Mouse (Mus musculus) MEL (cell line): Measurements from ENCODE around the gene Elmsan1. TPM values are rescaled to one million over a fixed set of nuclear protein-coding genes. Genes with fewer than 3 reads are reported as not detected.

Experiments used
- DNase-seq: peaks from one replicate; pipeline ENCODE4 v3.0.0; 2011; ENCODE audit warnings: low read depth, low spot score
- H3K27ac ChIP-seq: 2 replicates; pipeline ENCODE4 v1.5.1; 2012; ENCODE audit warnings: low read depth, mild to moderate bottlenecking, control low read depth, low read length, moderate library complexity; ENCODE audit not compliant: control insufficient read depth
- H3K27me3 ChIP-seq, 2 experiments: fragments of 150-350 bp in 1 of 2; sonication (generic) in 1 of 2; 2 replicates each; pipeline ENCODE4 v1.6.1; 2012; ENCODE audit warnings: low read length in 2 of 2, mild to moderate bottlenecking in 2 of 2, improper control_type of control experiment in 1 of 2, moderate library complexity in 1 of 2; ENCODE audit not compliant: insufficient read depth in 2 of 2, control insufficient read depth in 1 of 2
- H3K36me3 ChIP-seq, 2 experiments: 2 replicates each; pipeline ENCODE4 v1.6.1; 2012 to 2014; ENCODE audit warnings: low read length in 2 of 2, improper control_type of control experiment in 1 of 2, inconsistent platforms in 1 of 2, mild to moderate bottlenecking in 1 of 2; ENCODE audit not compliant: insufficient read depth in 2 of 2, control insufficient read depth in 1 of 2
- H3K4me1 ChIP-seq, 2 experiments: fragments of 150-350 bp in 1 of 2; sonication (generic) in 1 of 2; 2 replicates each; pipeline ENCODE4 v1.6.1; 2012; ENCODE audit warnings: low read length in 2 of 2, improper control_type of control experiment in 1 of 2, mild to moderate bottlenecking in 1 of 2; ENCODE audit not compliant: insufficient read depth in 2 of 2, control insufficient read depth in 1 of 2
- H3K4me3 ChIP-seq, 2 experiments: fragments of 150-350 bp in 1 of 2; sonication (generic) in 1 of 2; 2 replicates each; pipeline ENCODE4 v1.5.1; 2012; ENCODE audit warnings: low read depth in 2 of 2, low read length in 2 of 2, mild to moderate bottlenecking in 2 of 2, moderate library complexity in 2 of 2, control low read depth in 1 of 2, improper control_type of control experiment in 1 of 2; ENCODE audit not compliant: control insufficient read depth in 1 of 2, insufficient read depth in 1 of 2
- H3K79me2 ChIP-seq: 2 replicates; pipeline ENCODE4 v1.6.1; 2012; ENCODE audit warnings: mild to moderate bottlenecking, low read length, moderate library complexity; ENCODE audit not compliant: control insufficient read depth, poor library complexity, insufficient read depth
- H3K9ac ChIP-seq: 2 replicates; pipeline ENCODE4 v1.6.1; 2012; ENCODE audit warnings: low read depth, mild to moderate bottlenecking, control low read depth, low read length, moderate library complexity; ENCODE audit not compliant: control insufficient read depth, poor library complexity, severe bottlenecking
- H3K9me3 ChIP-seq: fragments of 150-350 bp; sonication (generic); replicated peaks from 2 replicates; pipeline ENCODE4 v1.6.1; 2012; ENCODE audit warnings: mild to moderate bottlenecking, low read length, improper control_type of control experiment, moderate library complexity; ENCODE audit not compliant: insufficient read depth
- BHLHE40 ChIP-seq: IDR thresholded peaks from 2 replicates; pipeline ENCODE4 v1.6.1; 2012; ENCODE audit warnings: low read depth, mild to moderate bottlenecking, inconsistent platforms, low read length, improper control_type of control experiment, borderline replicate concordance
- CHD1 ChIP-seq: IDR thresholded peaks from 2 replicates; pipeline ENCODE4 v1.6.1; 2012; ENCODE audit warnings: low read depth, mild to moderate bottlenecking, inconsistent platforms, low read length, improper control_type of control experiment
- CTCF ChIP-seq, 3 experiments: IDR thresholded peaks in 2 of 3; conservative IDR thresholded peaks in 1 of 3; 2 replicates each; pipeline ENCODE4 v1.5.1; 2011 to 2012; ENCODE audit warnings: low read length in 3 of 3, low read depth in 2 of 3, mild to moderate bottlenecking in 2 of 3, improper control_type of control experiment in 1 of 3, inconsistent platforms in 1 of 3, mixed read lengths in 1 of 3, moderate library complexity in 1 of 3; ENCODE audit not compliant: control insufficient read depth in 1 of 3, insufficient read depth in 1 of 3, poor library complexity in 1 of 3, severe bottlenecking in 1 of 3
- E2F4 ChIP-seq: IDR thresholded peaks from 2 replicates; pipeline ENCODE4 v1.6.1; 2011; ENCODE audit warnings: low read depth, low read length, improper control_type of control experiment, borderline replicate concordance
- ELF1 ChIP-seq: IDR thresholded peaks from 2 replicates; pipeline ENCODE4 v1.6.1; 2014; ENCODE audit warnings: low read depth, mild to moderate bottlenecking, inconsistent platforms, low read length, improper control_type of control experiment, moderate library complexity
- EP300 ChIP-seq, 2 experiments: IDR thresholded peaks; 2 replicates each; pipeline ENCODE4 v1.6.1; 2011; ENCODE audit warnings: improper control_type of control experiment in 2 of 2, low read length in 2 of 2, low read depth in 1 of 2, mild to moderate bottlenecking in 1 of 2
- ETS1 ChIP-seq: IDR thresholded peaks from 2 replicates; pipeline ENCODE4 v1.6.1; 2012; ENCODE audit warnings: low read depth, mild to moderate bottlenecking, inconsistent platforms, low read length, improper control_type of control experiment, moderate library complexity
- GABPA ChIP-seq: IDR thresholded peaks from 2 replicates; pipeline ENCODE4 v1.6.1; 2012; ENCODE audit warnings: low read depth, mild to moderate bottlenecking, inconsistent platforms, low read length, improper control_type of control experiment, moderate library complexity
- GATA1 ChIP-seq: IDR thresholded peaks from 2 replicates; pipeline ENCODE4 v1.6.1; 2011; ENCODE audit warnings: low read depth, low read length, improper control_type of control experiment
- MAFK ChIP-seq: IDR thresholded peaks from 2 replicates; pipeline ENCODE4 v1.6.1; 2011; ENCODE audit warnings: low read depth, mild to moderate bottlenecking, low read length, improper control_type of control experiment, borderline replicate concordance
- MAX ChIP-seq: IDR thresholded peaks from 2 replicates; pipeline ENCODE4 v1.6.1; 2011; ENCODE audit warnings: low read length, improper control_type of control experiment
- MAZ ChIP-seq: IDR thresholded peaks from 2 replicates; pipeline ENCODE4 v1.6.1; 2012; ENCODE audit warnings: low read depth, mild to moderate bottlenecking, inconsistent platforms, low read length, improper control_type of control experiment
- MEF2A ChIP-seq: IDR thresholded peaks from 2 replicates; pipeline ENCODE4 v1.6.1; 2014; ENCODE audit warnings: low read depth, mild to moderate bottlenecking, inconsistent platforms, low read length, improper control_type of control experiment; ENCODE audit not compliant: poor library complexity, insufficient replicate concordance, severe bottlenecking; ENCODE audit errors: extremely low read depth
- MXI1 ChIP-seq: IDR thresholded peaks from 2 replicates; pipeline ENCODE4 v1.6.1; 2011; ENCODE audit warnings: mild to moderate bottlenecking, low read depth, low read length, improper control_type of control experiment
- MYC ChIP-seq: IDR thresholded peaks from 2 replicates; pipeline ENCODE4 v1.6.1; 2011; ENCODE audit warnings: low read depth, mild to moderate bottlenecking, low read length, improper control_type of control experiment, moderate library complexity
- NELFE ChIP-seq: IDR thresholded peaks from 2 replicates; pipeline ENCODE4 v1.6.1; 2011; ENCODE audit warnings: low read depth, low read length, improper control_type of control experiment
- POLR2A ChIP-seq, 2 experiments: IDR thresholded peaks; 2 replicates each; pipeline ENCODE4 v1.6.1; 2011 to 2012; ENCODE audit warnings: low read length in 2 of 2, mild to moderate bottlenecking in 2 of 2, control low read depth in 1 of 2, improper control_type of control experiment in 1 of 2, low read depth in 1 of 2, moderate library complexity in 1 of 2; ENCODE audit not compliant: control insufficient read depth in 1 of 2, insufficient read depth in 1 of 2, poor library complexity in 1 of 2
- POLR2AphosphoS2 ChIP-seq: IDR thresholded peaks from 2 replicates; pipeline ENCODE4 v1.6.1; 2011; ENCODE audit warnings: low read length, improper control_type of control experiment
- POLR2AphosphoS5 ChIP-seq: IDR thresholded peaks from 2 replicates; pipeline ENCODE4 v1.6.1; 2012; ENCODE audit warnings: low read depth, borderline replicate concordance, mild to moderate bottlenecking, inconsistent platforms, low read length, moderate library complexity, mixed read lengths
- RCOR1 ChIP-seq: IDR thresholded peaks from 2 replicates; pipeline ENCODE4 v1.6.1; 2012; ENCODE audit warnings: low read depth, mild to moderate bottlenecking, inconsistent platforms, low read length, improper control_type of control experiment
- TAL1 ChIP-seq: IDR thresholded peaks from 2 replicates; pipeline ENCODE4 v1.6.1; 2012; ENCODE audit warnings: mild to moderate bottlenecking, inconsistent platforms, low read length, moderate library complexity, mixed read lengths
- TBP ChIP-seq: IDR thresholded peaks from 2 replicates; pipeline ENCODE4 v1.8.0; 2011; ENCODE audit warnings: low read depth, low read length, improper control_type of control experiment
- TCF12 ChIP-seq: IDR thresholded peaks from 2 replicates; pipeline ENCODE4 v1.6.1; 2014; ENCODE audit warnings: low read depth, mild to moderate bottlenecking, inconsistent platforms, low read length, improper control_type of control experiment, moderate library complexity
- UBTF ChIP-seq: IDR thresholded peaks from 2 replicates; pipeline ENCODE4 v1.6.1; 2012; ENCODE audit warnings: low read depth, mild to moderate bottlenecking, inconsistent platforms, low read length, improper control_type of control experiment, moderate library complexity, borderline replicate concordance; ENCODE audit not compliant: insufficient read depth
- USF2 ChIP-seq, 2 experiments: IDR thresholded peaks; 2 replicates each; pipeline ENCODE4 v1.6.1; 2011 to 2012; ENCODE audit warnings: improper control_type of control experiment in 2 of 2, low read length in 2 of 2, borderline replicate concordance in 1 of 2, inconsistent platforms in 1 of 2, low read depth in 1 of 2, mild to moderate bottlenecking in 1 of 2; ENCODE audit not compliant: insufficient read depth in 1 of 2
- ZC3H11A ChIP-seq: IDR thresholded peaks from 2 replicates; pipeline ENCODE4 v1.6.1; 2012; ENCODE audit warnings: low read depth, mild to moderate bottlenecking, inconsistent platforms, low read length, improper control_type of control experiment
- ZNF384 ChIP-seq: IDR thresholded peaks from 2 replicates; pipeline ENCODE4 v1.6.1; 2012; ENCODE audit warnings: low read depth, mild to moderate bottlenecking, inconsistent platforms, low read length, improper control_type of control experiment
- polyA plus RNA-seq, 2 experiments: library from polyadenylated mRNA; stranded (reverse) in 1 of 2; unstranded in 1 of 2; fragments of >175 nt in 1 of 2; fragments of >200 nt in 1 of 2; gene quantifications; 2 replicates each; pipeline versions ENCODE4 v1.2.1 to v1.2.4; 2012; ENCODE audit warnings: low replicate concordance in 2 of 2, low read depth in 1 of 2; ENCODE audit not compliant: insufficient read length in 2 of 2, insufficient read depth in 1 of 2, missing spikeins in 1 of 2
- total RNA-seq: library from RNA; depleted of rRNA; stranded (reverse); fragments of 300-350 nt; gene quantifications from 2 replicates; pipeline ENCODE4 v1.2.3, GENCODE M21; 2012

The Elmsan1 gene
- total and polyA plus RNA-seq, 3 experiments = 7.7 to 25.3 TPM; not detected in 1

- Histone ChIP-seq H3K4me1 (peaks cover 31 to 42% of the 10 kb centered on the region in 2 experiments), H3K4me3 (no peak overlapping the region), H3K79me2 (peaks cover 46% of the 10 kb centered on the region), H3K9ac (no peak overlapping the region), H3K27me3 (no peaks in the 10 kb centered on the region), H3K36me3 (peaks cover 0 to 43% of the 10 kb centered on the region in 2 experiments; a peak in 2 of 4 replicates), H3K27ac (peak overlapping the region; percentile 90; the same call in 1 of the 2 replicates), H3K9me3 (no peaks in the 10 kb centered on the region)
- no peak for DNase-seq
- TF ChIP-seq GABPA (no peak), RCOR1 (no peak), POLR2AphosphoS5 (no peak), GATA1 (no peak), MEF2A (no peak), ZC3H11A (no peak), MAZ (no peak), TAL1 (no peak), BHLHE40 (no peak; the same call in 1 of the 2 replicates), CHD1 (no peak), POLR2A (IDR thresholded peaks at IDR 0.05; ENCODE audit: control insufficient read depth in 1 of 2, insufficient read depth in 1 of 2, low read depth in 1 of 2, low read length in 2 of 2, poor library complexity in 1 of 2) (no peak), MAX (no peak), USF2 (IDR thresholded peaks at IDR 0.05; ENCODE audit: borderline replicate concordance in 1 of 2, insufficient read depth in 1 of 2, low read depth in 1 of 2, low read length in 2 of 2) (no peak), TCF12 (no peak), CTCF (IDR thresholded peaks at IDR 0.05 in 2 of 3, conservative IDR thresholded peaks at IDR 0.05 in 1 of 3; ENCODE audit: control insufficient read depth in 1 of 3, insufficient read depth in 1 of 3, low read depth in 2 of 3, low read length in 3 of 3, poor library complexity in 1 of 3, severe bottlenecking in 1 of 3) (no peak), ELF1 (no peak), E2F4 (no peak)
- TF ChIP-seq, all 39 proteins: peak for 0
These were observed 16.8 kb downstream of the Elmsan1 start for GRCm38 (mm10) chr12:84201686-84202484.

GRCm38 (mm10) chr12:84201222-84201621, 17.5 kb downstream of the Elmsan1 start:
- Histone ChIP-seq H3K27ac (no peak overlapping the region), H3K4me3 (no peak overlapping the region), H3K36me3 (peaks cover 0 to 36% of the 10 kb centered on the region in 2 experiments; a peak in 2 of 4 replicates)

More at GRCm38 (mm10) chr12:84201222-84201621, 17.5 kb downstream of the Elmsan1 start:
- H3K79me2 ChIP-seq = peaks cover 41% of the 10 kb centered on the region
- TF ChIP-seq TBP (no peak), ELF1 (no peak), RCOR1 (no peak), E2F4 (no peak), MAFK (no peak), POLR2AphosphoS2 (no peak), MXI1 (no peak), GABPA (no peak), NELFE (no peak), MEF2A (no peak), POLR2A (IDR thresholded peaks at IDR 0.05; ENCODE audit: control insufficient read depth in 1 of 2, insufficient read depth in 1 of 2, low read depth in 1 of 2, low read length in 2 of 2, poor library complexity in 1 of 2) (no peak), MAZ (no peak), EP300 (IDR thresholded peaks at IDR 0.05; ENCODE audit: low read depth in 1 of 2, low read length in 2 of 2) (no peak), BHLHE40 (no peak), ETS1 (no peak), MYC (no peak), ZNF384 (no peak), UBTF (no peak), ZC3H11A (no peak)
- H3K4me1 ChIP-seq = peaks cover 26 to 35% of the 10 kb centered on the region in 2 experiments
- DNase-seq = no peak
- H3K9me3 ChIP-seq = no peaks in the 10 kb centered on the region
- H3K27me3 ChIP-seq = no peaks in the 10 kb centered on the region
- no peak overlapping the region for H3K9ac ChIP-seq
